Mouse (Mus musculus) CH12.LX (cell line): Measurements from ENCODE around the gene Tcp10a. TPM values are rescaled to one million over a fixed set of nuclear protein-coding genes. Genes with fewer than 3 reads are reported as not detected.
"Not testable (repeated sequence)": the region's sequence is repeated elsewhere in the genome, so short reads cannot be mapped to it uniquely, and the experiment has no call there.

Experiments
- DNase-seq: peaks from one replicate; pipeline ENCODE4 v3.0.0-alpha.2; 2013; ENCODE audit errors: extremely low read depth
- H3K27ac ChIP-seq: 2 replicates; pipeline ENCODE4 v1.5.1; 2012; ENCODE audit warnings: low read depth, mild to moderate bottlenecking, control low read depth, moderate library complexity; ENCODE audit not compliant: insufficient read depth
- H3K27me3 ChIP-seq: replicated peaks from 2 replicates; pipeline ENCODE3; 2012; ENCODE audit warnings: inconsistent platforms
- H3K36me3 ChIP-seq, 2 experiments: replicated peaks in 1 of 2; 2 replicates each; pipeline versions ENCODE3 to v1.6.1; 2012; ENCODE audit warnings: inconsistent platforms in 1 of 2, low read length in 1 of 2, mild to moderate bottlenecking in 1 of 2, mixed read lengths in 1 of 2, moderate library complexity in 1 of 2; ENCODE audit not compliant: control insufficient read depth in 1 of 2, insufficient read depth in 1 of 2
- H3K4me1 ChIP-seq, 2 experiments: 2 replicates each; pipeline ENCODE4 v1.6.1; 2012; ENCODE audit warnings: inconsistent platforms in 1 of 2, moderate library complexity in 1 of 2; ENCODE audit not compliant: insufficient read depth in 2 of 2, control insufficient read depth in 1 of 2
- H3K4me2 ChIP-seq: 2 replicates; pipeline ENCODE4 v1.6.1; 2012; ENCODE audit warnings: low read depth, mild to moderate bottlenecking, control low read depth; ENCODE audit not compliant: poor library complexity, insufficient read depth, severe bottlenecking
- H3K4me3 ChIP-seq, 3 experiments: fragments of 150-350 bp in 1 of 3; sonication (generic) in 1 of 3; replicated peaks in 1 of 3; 2 replicates each; pipeline versions ENCODE3 to v1.5.1; 2011 to 2012; ENCODE audit warnings: low read depth in 2 of 3, low read length in 2 of 3, mild to moderate bottlenecking in 2 of 3, moderate library complexity in 2 of 3, control low read depth in 1 of 3, improper control_type of control experiment in 1 of 3, inconsistent platforms in 1 of 3, mixed read lengths in 1 of 3; ENCODE audit not compliant: poor library complexity in 1 of 3
- H3K79me2 ChIP-seq: replicated peaks from 2 replicates; pipeline ENCODE4 v1.6.1; 2012; ENCODE audit warnings: mild to moderate bottlenecking, moderate library complexity; ENCODE audit not compliant: control insufficient read depth, poor library complexity, insufficient read depth, severe bottlenecking; ENCODE audit errors: extremely low read depth
- H3K9ac ChIP-seq: 2 replicates; pipeline ENCODE4 v1.6.1; 2012; ENCODE audit warnings: low read depth, mild to moderate bottlenecking, control low read depth, moderate library complexity; ENCODE audit not compliant: insufficient read depth
- H3K9me3 ChIP-seq: replicated peaks from 2 replicates; pipeline ENCODE3; 2012; ENCODE audit warnings: low read length, inconsistent platforms, mixed read lengths
- BHLHE40 ChIP-seq: IDR thresholded peaks from 2 replicates; pipeline ENCODE4 v1.6.1; 2011; ENCODE audit warnings: mild to moderate bottlenecking, low read depth, low read length, improper control_type of control experiment
- CTCF ChIP-seq, 2 experiments: IDR thresholded peaks in 1 of 2; conservative IDR thresholded peaks in 1 of 2; 2 replicates each; pipeline ENCODE4 v1.5.1; 2011 to 2012; ENCODE audit warnings: low read depth in 2 of 2, low read length in 2 of 2, improper control_type of control experiment in 1 of 2, inconsistent platforms in 1 of 2, mild to moderate bottlenecking in 1 of 2, moderate library complexity in 1 of 2
- EP300 ChIP-seq: IDR thresholded peaks from 2 replicates; pipeline ENCODE4 v1.6.1; 2011; ENCODE audit warnings: low read length, improper control_type of control experiment
- ETS1 ChIP-seq: conservative IDR thresholded peaks from 2 replicates; pipeline ENCODE4 v1.6.1; 2012; ENCODE audit warnings: low read depth, mild to moderate bottlenecking, inconsistent platforms, low read length, improper control_type of control experiment, moderate library complexity
- IRF4 ChIP-seq: IDR thresholded peaks from 2 replicates; pipeline ENCODE4 v1.6.1; 2014; ENCODE audit warnings: low read depth, mild to moderate bottlenecking, inconsistent platforms, low read length, improper control_type of control experiment
- JUN ChIP-seq: IDR thresholded peaks from 2 replicates; pipeline ENCODE4 v1.6.1; 2011; ENCODE audit warnings: low read depth, mild to moderate bottlenecking, low read length, improper control_type of control experiment, moderate library complexity; ENCODE audit not compliant: insufficient read depth
- MAFK ChIP-seq: IDR thresholded peaks from 2 replicates; pipeline ENCODE4 v1.6.1; 2011; ENCODE audit warnings: low read length, improper control_type of control experiment; ENCODE audit not compliant: insufficient replicate concordance
- MEF2A ChIP-seq: IDR thresholded peaks from 2 replicates; pipeline ENCODE4 v1.6.1; 2014; ENCODE audit warnings: low read depth, mild to moderate bottlenecking, inconsistent platforms, low read length, improper control_type of control experiment, borderline replicate concordance
- RAD21 ChIP-seq: IDR thresholded peaks from 2 replicates; pipeline ENCODE4 v1.6.1; 2011; ENCODE audit warnings: low read depth, mild to moderate bottlenecking, low read length, improper control_type of control experiment, moderate library complexity
- SMC3 ChIP-seq: IDR thresholded peaks from 2 replicates; pipeline ENCODE4 v1.6.1; 2011; ENCODE audit warnings: low read depth, low read length, improper control_type of control experiment
- TBP ChIP-seq: conservative IDR thresholded peaks from 2 replicates; pipeline ENCODE4 v1.6.1; 2011; ENCODE audit warnings: low read depth, low read length, improper control_type of control experiment
- TCF12 ChIP-seq: IDR thresholded peaks from 2 replicates; pipeline ENCODE4 v1.6.1; 2014; ENCODE audit warnings: low read depth, mild to moderate bottlenecking, inconsistent platforms, low read length, improper control_type of control experiment
- dilution Hi-C: fragments of 300-500 bp; cut with MboI; formaldehyde crosslinking; loops from 2 replicates; pipeline ENCODE4 v1.14.3; 2020; ENCODE audit warnings: low sequenced_read_pairs; ENCODE audit not compliant: extremely low pct_unique_long_range_greater_than_20kb, extremely low pct_ligation_motif_present
- in situ Hi-C: fragments of 300-500 bp; cut with MboI; formaldehyde crosslinking; loops from 3 replicates; pipeline ENCODE4 v1.14.3; 2019; ENCODE audit warnings: low sequenced_read_pairs, low pct_ligation_motif_present, low pct_unique_long_range_greater_than_20kb, mixed read lengths
- polyA plus RNA-seq: library from polyadenylated mRNA; unstranded; fragments of >175 nt; gene quantifications from 2 replicates; pipeline ENCODE4 v1.2.1, GENCODE M21; 2012; ENCODE audit warnings: low read depth; ENCODE audit not compliant: insufficient read length
- total RNA-seq, 2 experiments: library from RNA; depleted of rRNA; stranded (reverse); fragments of 300-350 nt in 1 of 2; fragments of >200 nt in 1 of 2; gene quantifications; 2 replicates each; pipeline ENCODE4 v1.2.3; 2012 to 2014

The Tcp10a gene
- total and polyA plus RNA-seq, 3 experiments, result 0.84 TPM; not detected in 2

DNA sequence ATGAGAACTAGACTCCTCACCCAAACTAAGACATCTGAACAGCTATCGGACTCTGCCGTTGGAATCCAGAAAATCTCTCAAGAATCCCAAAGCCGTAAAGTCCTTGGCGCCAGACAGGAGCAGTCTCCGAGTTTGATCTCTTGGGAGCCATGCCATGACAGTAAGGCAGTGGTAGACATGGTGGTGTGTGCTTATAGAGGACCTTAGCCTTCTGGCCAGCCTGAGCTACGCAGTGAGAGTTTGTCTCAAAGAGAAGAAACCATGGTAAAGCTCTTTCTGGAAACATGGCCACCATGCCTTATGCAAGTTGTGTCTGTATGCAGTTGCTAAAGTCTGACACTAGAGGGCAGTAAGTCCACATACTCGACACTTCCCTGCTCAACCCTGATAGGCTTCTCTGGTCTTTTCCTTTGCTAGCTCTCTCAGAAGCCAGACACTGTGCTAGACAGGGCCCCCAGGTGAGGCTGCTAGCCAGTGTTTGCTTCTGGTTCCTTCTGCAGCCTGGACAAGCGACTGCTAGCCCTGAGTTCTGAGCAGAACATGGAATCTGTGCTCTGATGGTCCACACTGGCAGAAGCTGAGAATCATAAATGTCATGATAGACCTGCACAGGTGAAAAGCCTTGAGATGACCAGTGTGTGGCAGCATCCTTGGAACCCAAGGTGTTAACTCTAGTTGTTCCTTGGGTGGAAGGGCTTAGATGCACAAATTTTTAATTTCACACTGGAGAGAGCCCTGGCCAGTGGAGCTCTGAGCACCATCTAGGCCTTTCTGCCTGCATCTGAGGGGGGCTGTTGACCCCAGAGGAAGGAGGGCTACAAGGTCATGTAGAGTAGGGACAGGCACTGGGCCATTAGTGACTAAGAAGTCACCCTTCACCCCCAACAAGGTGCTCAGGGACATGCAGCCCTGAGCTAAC lies 17.9 kb upstream of the Tcp10a start:
- H3K27me3 ChIP-seq, result not testable (repeated sequence)
- TF ChIP-seq SMC3 (peak; percentile 58), RAD21 (peak; percentile 45), CTCF (conservative IDR thresholded peaks at IDR 0.05 in 1 of 2, IDR thresholded peaks at IDR 0.05 in 1 of 2; ENCODE audit: low read depth in 2 of 2, low read length in 2 of 2) (peak; percentile 12 to 56; a peak in 2 of 4 replicates)
- TF ChIP-seq, all 38 proteins: peak for 3; not testable (repeated sequence) for 35
- in situ Hi-C loops, H3K4me1 ChIP-seq, H3K9me3 ChIP-seq, H3K36me3 ChIP-seq, H3K79me2 ChIP-seq, H3K4me2 ChIP-seq, H3K9ac ChIP-seq, H3K4me3 ChIP-seq, dilution Hi-C loops, H3K27ac ChIP-seq: not testable (repeated sequence)
- DNase-seq, result peak; percentile 13

DNA sequence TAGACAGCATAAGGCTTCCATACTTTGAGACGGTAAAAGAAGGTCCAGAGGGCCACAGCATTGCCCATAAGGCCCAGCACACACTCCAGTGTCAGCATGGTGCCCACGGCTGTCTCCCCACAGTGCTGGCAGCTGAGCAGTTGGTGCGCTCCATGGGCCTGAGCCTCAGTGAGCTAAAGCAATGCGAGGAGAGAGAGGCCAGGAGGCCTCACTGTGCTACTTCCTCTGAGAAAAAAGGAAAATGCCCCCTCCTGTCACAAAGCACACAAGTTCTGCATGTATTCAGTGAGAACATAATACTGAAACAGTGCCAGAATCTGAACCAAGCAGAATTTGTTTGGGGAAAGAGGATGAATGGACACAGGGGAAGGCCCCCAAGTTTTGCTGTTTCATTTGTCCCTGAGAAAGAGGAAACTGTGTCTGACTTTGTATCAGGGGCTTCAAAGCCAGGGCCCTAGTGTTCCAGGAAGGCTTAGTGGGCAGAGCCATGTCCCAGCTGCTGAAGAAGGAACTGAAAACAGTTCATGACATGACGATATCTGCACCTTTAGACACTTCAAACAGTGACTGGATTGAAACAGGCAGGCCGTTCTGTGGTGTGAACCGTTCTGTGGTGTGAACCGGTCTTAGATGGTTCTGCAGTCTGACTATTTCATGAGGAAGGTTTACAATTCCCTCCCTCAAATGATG lies 8.6 kb upstream of the Tcp10a start:
- Histone ChIP-seq H3K4me1 (peaks cover 6 to 18% of the 10 kb centered on the region in 2 experiments), H3K4me3 (peak overlapping the region in 1 of 3 experiments; percentile 11), H3K4me2 (0 out of 2 replicates have a peak overlapping the region, but pooled peaks have one; percentile 3), H3K27ac (peak overlapping the region; percentile 93)
- in situ Hi-C loops, H3K9me3 ChIP-seq, dilution Hi-C loops, H3K27me3 ChIP-seq, H3K36me3 ChIP-seq, H3K9ac ChIP-seq, H3K79me2 ChIP-seq: not testable (repeated sequence)
- peak; percentile 63 for DNase-seq
- peak; percentile 24; the same call in 1 of the 2 replicates for TF ChIP-seq ETS1
- 0 out of 2 replicates have a peak, but pooled peaks have one; percentile 31 for TF ChIP-seq TBP

DNA sequence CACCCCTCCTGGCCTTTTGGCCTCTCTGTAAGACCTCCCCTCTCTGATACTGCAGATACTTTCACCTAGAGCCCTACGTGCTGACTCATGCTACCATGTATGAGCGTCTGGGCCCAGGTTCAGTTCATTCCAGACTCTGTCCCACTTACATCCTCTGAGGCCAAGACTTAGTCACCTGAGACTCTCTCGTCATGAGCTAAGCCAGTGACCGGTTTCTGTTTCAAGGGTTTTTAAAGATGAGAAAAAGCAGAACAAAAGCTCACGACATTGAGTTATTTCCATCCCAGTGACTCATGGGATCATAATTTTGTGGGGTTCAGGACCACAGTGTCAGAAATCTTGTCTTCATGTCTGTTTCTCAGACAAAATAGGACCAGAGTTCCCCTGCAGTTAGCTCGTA lies 4.7 kb upstream of the Tcp10a start:
- H3K79me2 ChIP-seq, in situ Hi-C loops, H3K27me3 ChIP-seq, H3K36me3 ChIP-seq, dilution Hi-C loops, H3K4me3 ChIP-seq, H3K9me3 ChIP-seq, H3K9ac ChIP-seq: not testable (repeated sequence)
- peak overlapping the region; percentile 82 for H3K4me2 ChIP-seq
- H3K4me1 ChIP-seq, result peaks cover 9 to 22% of the 10 kb centered on the region in 2 experiments
- TF ChIP-seq MAFK, result peak; percentile 50; the same call in 1 of the 2 replicates
- TF ChIP-seq EP300, result peak; percentile 70
- peak; percentile 57; the same call in 1 of the 2 replicates for TF ChIP-seq TCF12
- TF ChIP-seq BHLHE40, result peak; percentile 92
- TF ChIP-seq JUN, result peak; percentile 78
- TF ChIP-seq ETS1, result peak; percentile 85
- TF ChIP-seq MEF2A, result peak; percentile 80
- TF ChIP-seq IRF4, result peak; percentile 68
- DNase-seq, result peak; percentile 72
- peak overlapping the region; percentile 36; the same call in 1 of the 2 replicates for H3K27ac ChIP-seq

DNA sequence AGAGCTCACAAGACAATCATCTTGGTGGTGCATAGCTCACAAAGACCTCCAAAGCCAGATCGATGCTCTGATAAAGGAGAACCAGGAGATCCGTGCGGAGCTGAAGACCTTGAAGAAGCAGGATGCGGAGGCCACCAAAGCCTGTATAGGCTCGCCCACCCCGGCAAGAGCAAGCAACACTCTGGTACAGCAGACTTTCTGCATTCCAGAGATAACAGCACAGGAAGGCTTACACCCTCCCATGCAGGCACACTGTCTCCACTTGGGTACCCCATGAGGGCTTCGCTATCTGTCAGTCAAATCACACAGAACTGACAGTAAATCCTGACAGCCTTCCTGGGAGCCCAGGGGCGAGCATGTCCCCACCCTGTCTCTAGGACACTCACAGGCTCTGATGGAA lies 2.0 kb downstream of the Tcp10a start:
- H3K27me3 ChIP-seq, H3K4me3 ChIP-seq, H3K79me2 ChIP-seq, dilution Hi-C loops, DNase-seq, H3K9me3 ChIP-seq, H3K9ac ChIP-seq, H3K4me1 ChIP-seq, H3K36me3 ChIP-seq, in situ Hi-C loops, H3K4me2 ChIP-seq, H3K27ac ChIP-seq: not testable (repeated sequence)
